ENCODE assay signal across 8 mouse cellular contexts in the genomic region with DNA sequence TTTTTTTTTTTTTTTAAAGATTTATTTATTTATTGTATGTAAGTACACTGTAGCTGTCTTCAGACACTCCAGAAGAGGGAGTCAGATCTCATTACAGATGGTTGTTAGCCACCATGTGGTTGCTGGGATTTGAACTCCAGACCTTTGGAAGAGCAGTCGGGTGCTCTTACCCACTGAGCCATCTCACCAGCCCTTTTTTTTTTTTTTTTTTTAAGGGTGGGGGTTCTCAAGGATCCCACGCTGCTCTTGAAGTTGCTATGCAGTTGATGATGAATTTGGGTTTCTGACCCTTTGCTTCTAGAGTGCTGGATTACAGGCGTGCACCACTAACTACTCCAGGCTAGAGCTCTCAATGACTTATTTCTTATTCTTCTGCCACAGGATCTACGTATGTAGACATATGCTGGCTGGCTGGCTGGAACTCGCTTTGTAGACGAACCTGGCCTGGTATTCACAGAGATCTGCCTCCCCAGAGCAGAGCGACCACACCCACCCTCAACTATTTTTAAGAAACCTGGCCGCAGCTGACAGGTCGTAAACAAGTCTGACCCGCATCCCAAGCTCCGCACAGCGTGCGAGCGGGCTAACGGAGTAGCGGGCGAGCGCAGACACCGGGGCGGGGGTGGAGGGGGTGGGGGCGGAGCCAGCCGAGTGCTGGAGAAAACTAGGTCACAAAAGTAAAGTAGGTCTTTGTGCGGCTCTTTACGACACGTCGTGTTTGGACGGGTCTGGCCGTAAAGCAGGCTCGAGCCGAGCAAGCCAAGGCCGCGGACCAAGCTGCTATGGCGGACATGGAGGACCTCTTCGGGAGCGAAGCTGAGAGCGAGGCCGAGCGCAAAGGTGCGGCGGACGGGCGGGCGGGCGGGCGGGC. TPM values are rescaled to one million over a fixed set of nuclear protein-coding genes. Genes with fewer than 3 reads are reported as not detected.
DNase-seq lines count a peak whose midpoint lies in the region; ATAC-seq and TF ChIP-seq lines count a peak whose summit lies in the region.

A gene (plus strand): TSS at position 729 of the 871 bp plus-strand sequence.

- no peak for TF ChIP-seq POLR2A in limb, embryonic 14.5 days (IDR thresholded peaks at IDR 0.05; ENCODE audit: borderline replicate concordance, extremely low read depth, insufficient read depth, insufficient read length)

- H3K36me3 ChIP-seq in embryonic facial prominence, embryonic 13.5 days, result peaks cover 14% of the 10 kb centered on the region
- peaks cover 10% of the 10 kb centered on the region for H3K36me3 ChIP-seq in limb, embryonic 14.5 days (ENCODE audit: control insufficient read depth, insufficient read depth, low read length)
- H3K36me3 ChIP-seq in midbrain, postnatal 0 days (ENCODE audit: insufficient read depth, low read length), result peaks cover 13% of the 10 kb centered on the region

- peaks cover 18% of the 10 kb centered on the region for H3K4me1 ChIP-seq in embryonic facial prominence, embryonic 13.5 days
- peaks cover 11% of the 10 kb centered on the region for H3K4me1 ChIP-seq in limb, embryonic 14.5 days (ENCODE audit: control insufficient read depth, insufficient read depth, low read length)
- peaks cover 7% of the 10 kb centered on the region; the same call in 1 of the 2 replicates for H3K4me1 ChIP-seq in midbrain, postnatal 0 days (ENCODE audit: insufficient read depth, low read length)

- H3K4me2 ChIP-seq in embryonic facial prominence, embryonic 13.5 days, result peak within 1 kb of the TSS; percentile 76
- H3K4me2 ChIP-seq in limb, embryonic 14.5 days (replicated peaks; ENCODE audit: low read depth, low read length, severe bottlenecking), result peak within 1 kb of the TSS; percentile 58
- H3K4me2 ChIP-seq in midbrain, postnatal 0 days (ENCODE audit: low read depth, low read length, poor library complexity, severe bottlenecking), result peak within 1 kb of the TSS; percentile 71

- peak; percentile 90 for DNase-seq in 3134 (ENCODE audit: extremely low read depth, insufficient read length, low spot score)
- peak; percentile 88 to 90 for DNase-seq in adrenal gland, postnatal 36 days
- peak; percentile 93 for DNase-seq in heart, adult 8-10 months (ENCODE audit: low spot score)
- DNase-seq in kidney, adult 9 months, result peak; percentile 94
- peak; percentile 90 for DNase-seq in limb, embryonic 14.5 days (ENCODE audit: low spot score)
- peak; percentile 95 for DNase-seq in midbrain, postnatal 0 days (ENCODE audit: low spot score)
- DNase-seq in spleen, postnatal 14 days (ENCODE audit: low spot score in 2 of 2), result peak; percentile 63 to 76

- peak within 1 kb of the TSS; percentile 87 for H3K9ac ChIP-seq in embryonic facial prominence, embryonic 13.5 days
- H3K9ac ChIP-seq in limb, embryonic 14.5 days (ENCODE audit: low read depth, low read length, severe bottlenecking), result peak within 1 kb of the TSS; percentile 90
- peak within 1 kb of the TSS; percentile 86 for H3K9ac ChIP-seq in midbrain, postnatal 0 days (replicated peaks; ENCODE audit: low read length, poor library complexity, severe bottlenecking)

- H3K4me3 ChIP-seq in embryonic facial prominence, embryonic 13.5 days, result peak within 1 kb of the TSS; percentile 79
- peak within 1 kb of the TSS; percentile 81 for H3K4me3 ChIP-seq in limb, embryonic 14.5 days (replicated peaks; ENCODE audit: low read length)
- H3K4me3 ChIP-seq in midbrain, postnatal 0 days (ENCODE audit: low read depth, low read length), result peak within 1 kb of the TSS; percentile 88

- H3K27me3 ChIP-seq in embryonic facial prominence, embryonic 13.5 days, result no peaks in the 10 kb centered on the region
- no peaks in the 10 kb centered on the region for H3K27me3 ChIP-seq in limb, embryonic 14.5 days (ENCODE audit: control insufficient read depth, insufficient read depth, low read length)
- no peaks in the 10 kb centered on the region for H3K27me3 ChIP-seq in midbrain, postnatal 0 days (ENCODE audit: insufficient read depth, low read length)

- under 1% methylated on average over 45 of the region's 45 CpGs for WGBS in embryonic facial prominence, embryonic 13.5 days
- 3% methylated on average over 44 of the region's 45 CpGs for whole genome bisulfite sequencing in limb, embryonic 14.5 days
- WGBS in midbrain, postnatal 0 days, result 1% methylated on average over 37 of the region's 45 CpGs

- peak within 1 kb of the TSS; percentile 90 for H3K27ac ChIP-seq in embryonic facial prominence, embryonic 13.5 days
- H3K27ac ChIP-seq in limb, embryonic 14.5 days (replicated peaks; ENCODE audit: low read depth, low read length), result peak within 1 kb of the TSS; percentile 91
- peak within 1 kb of the TSS; percentile 86 for H3K27ac ChIP-seq in midbrain, postnatal 0 days (ENCODE audit: low read depth, low read length)

- no peaks in the 10 kb centered on the region for H3K9me3 ChIP-seq in embryonic facial prominence, embryonic 13.5 days
- no peaks in the 10 kb centered on the region for H3K9me3 ChIP-seq in limb, embryonic 14.5 days (ENCODE audit: control insufficient read depth, low read length)
- no peaks in the 10 kb centered on the region for H3K9me3 ChIP-seq in midbrain, postnatal 0 days (ENCODE audit: low read length)

- TF ChIP-seq CTCF in midbrain, postnatal 0 days (IDR thresholded peaks at IDR 0.05), result no peak

- ATAC-seq in embryonic facial prominence, embryonic 13.5 days (ENCODE audit: insufficient number of reproducible peaks, insufficient read depth, low FRiP score, low TSS enrichment, low read depth), result peak; percentile 93
- peak; percentile 92 for ATAC-seq in limb, embryonic 14.5 days (ENCODE audit: low FRiP score, low read depth)
- peak; percentile 92 for ATAC-seq in midbrain, postnatal 0 days (ENCODE audit: low FRiP score)

RNA-seq across cellular contexts. Expression of the gene that starts here (rescaled TPM):
- total RNA-seq in adrenal gland, postnatal 36 days (2021), result 10 to 100 TPM; 18.6 to 29.9 TPM
- 51.0 and 51.1 TPM in 2 replicates for polyA plus RNA-seq in embryonic facial prominence, embryonic 13.5 days (2015; fragmentation: Nextera tagmentation; extraction: Ambion mirVana)
- 10 to 100 TPM in 3 of 4 experiments, 1 to 10 TPM in 1; 8.9 to 14.0 (median 12.8) TPM for total RNA-seq in heart, adult 8-10 months (2022)
- polyA plus RNA-seq in limb, embryonic 14.5 days (2012; rRNA removed), result 11.9 and 21.9 TPM in 2 replicates
- 33.5 and 34.8 TPM in 2 replicates for polyA plus RNA-seq in limb, embryonic 14.5 days (2014; fragmentation: Nextera tagmentation; extraction: Ambion mirVana)
- 27.7 and 27.8 TPM in 2 replicates for total RNA-seq in midbrain, postnatal 0 days (2014; rRNA removed)
- 43.0 and 45.0 TPM in 2 replicates for polyA plus RNA-seq in midbrain, postnatal 0 days (2015; fragmentation: Nextera tagmentation; extraction: Ambion mirVana)

Comparison
In these comparisons a context has a peak if more than half of its experiments do, and no peak if none do; other contexts are left out.
1. Peak in every context shown above with its lines: DNase-seq, ATAC-seq, H3K4me3 ChIP-seq and H3K27ac ChIP-seq.